Mouse (Mus musculus): ENCODE data around the gene Snx33. TPM values are rescaled to one million over a fixed set of nuclear protein-coding genes. Genes with fewer than 3 reads are reported as not detected.

Snx33 gene
- polyA plus RNA-seq, 1 experiment from 2014 or later, result 5.8 TPM

GRCm38 (mm10) chr9:56890522-56891250, 37.5 kb downstream of the Snx33 start:
- Histone ChIP-seq H3K4me2 (ENCODE audit: low read length) (no peak overlapping the region), H3K27me3 (replicated peaks; ENCODE audit: control insufficient read depth, insufficient read depth, low read length) (no peaks in the 10 kb centered on the region), H3K4me3 (ENCODE audit: low read depth, low read length) (no peak overlapping the region), H3K9ac (ENCODE audit: low read length) (no peak overlapping the region), H3K27ac (ENCODE audit: low read depth) (no peak overlapping the region), H3K4me1 (replicated peaks; ENCODE audit: control insufficient read depth, insufficient read depth, low read length) (no peaks in the 10 kb centered on the region), H3K36me3 (ENCODE audit: control insufficient read depth, insufficient read depth, low read length) (peaks cover 57% of the 10 kb centered on the region), H3K9me3 (ENCODE audit: control insufficient read depth, low read length) (no peaks in the 10 kb centered on the region)
- WGBS, result 68% methylated on average over 11 of the region's 11 CpGs
- DNase-seq (ENCODE audit: low spot score), result no peak
- ATAC-seq (replicated peaks; ENCODE audit: low FRiP score, low TSS enrichment, low read depth), result no peak

- 15% methylated on average over 14 of the region's 14 CpGs for WGBS
- H3K4me1 ChIP-seq (replicated peaks; ENCODE audit: control insufficient read depth, insufficient read depth, low read length), result no peaks in the 10 kb centered on the region
- ATAC-seq (replicated peaks; ENCODE audit: low FRiP score, low TSS enrichment, low read depth), result peak; percentile 40; the same call in 1 of the 2 replicates
- peak; percentile 78 for DNase-seq (ENCODE audit: low spot score)
- peak overlapping the region; percentile 30; the same call in 1 of the 2 replicates for H3K4me2 ChIP-seq (ENCODE audit: low read length)
- H3K4me3 ChIP-seq (ENCODE audit: low read depth, low read length), result no peak overlapping the region
- H3K27ac ChIP-seq (ENCODE audit: low read depth), result no peak overlapping the region
- no peak overlapping the region for H3K9ac ChIP-seq (ENCODE audit: low read length)
- H3K36me3 ChIP-seq (ENCODE audit: control insufficient read depth, insufficient read depth, low read length), result peaks cover 63% of the 10 kb centered on the region
- no peaks in the 10 kb centered on the region for H3K9me3 ChIP-seq (ENCODE audit: control insufficient read depth, low read length)
- H3K27me3 ChIP-seq (replicated peaks; ENCODE audit: control insufficient read depth, insufficient read depth, low read length), result no peaks in the 10 kb centered on the region
These were observed 38.4 kb downstream of the Snx33 start for GRCm38 (mm10) chr9:56889817-56890216.

GRCm38 (mm10) chr9:56887581-56887980, 40.6 kb downstream of the Snx33 start:
- Histone ChIP-seq H3K4me1 (replicated peaks; ENCODE audit: control insufficient read depth, insufficient read depth, low read length) (peaks cover 9% of the 10 kb centered on the region), H3K4me3 (ENCODE audit: low read depth, low read length) (no peak overlapping the region), H3K27ac (ENCODE audit: low read depth) (no peak overlapping the region), H3K4me2 (ENCODE audit: low read length) (no peak overlapping the region), H3K27me3 (replicated peaks; ENCODE audit: control insufficient read depth, insufficient read depth, low read length) (no peaks in the 10 kb centered on the region), H3K9ac (ENCODE audit: low read length) (no peak overlapping the region), H3K36me3 (ENCODE audit: control insufficient read depth, insufficient read depth, low read length) (peaks cover 56% of the 10 kb centered on the region), H3K9me3 (ENCODE audit: control insufficient read depth, low read length) (no peaks in the 10 kb centered on the region)
- WGBS, result 94% methylated on average over 16 of the region's 16 CpGs
- ATAC-seq (replicated peaks; ENCODE audit: low FRiP score, low TSS enrichment, low read depth) (no peak), DNase-seq (ENCODE audit: low spot score) (no peak)

- WGBS, result 92% methylated on average over 15 of the region's 15 CpGs
- peaks cover 51% of the 10 kb centered on the region for H3K36me3 ChIP-seq (ENCODE audit: control insufficient read depth, insufficient read depth, low read length)
- ATAC-seq (replicated peaks; ENCODE audit: low FRiP score, low TSS enrichment, low read depth) (no peak), DNase-seq (ENCODE audit: low spot score) (no peak)
- H3K9ac ChIP-seq (ENCODE audit: low read length), result no peak overlapping the region
- H3K4me3 ChIP-seq (ENCODE audit: low read depth, low read length), result no peak overlapping the region
- peaks cover 17% of the 10 kb centered on the region for H3K4me1 ChIP-seq (replicated peaks; ENCODE audit: control insufficient read depth, insufficient read depth, low read length)
- H3K9me3 ChIP-seq (ENCODE audit: control insufficient read depth, low read length), result no peaks in the 10 kb centered on the region
- H3K27me3 ChIP-seq (replicated peaks; ENCODE audit: control insufficient read depth, insufficient read depth, low read length), result no peaks in the 10 kb centered on the region
- H3K4me2 ChIP-seq (ENCODE audit: low read length), result no peak overlapping the region
- no peak overlapping the region for H3K27ac ChIP-seq (ENCODE audit: low read depth)
These were observed 41.6 kb downstream of the Snx33 start for GRCm38 (mm10) chr9:56886601-56887000.

- Histone ChIP-seq H3K4me3 (ENCODE audit: low read depth, low read length) (no peak overlapping the region), H3K4me2 (ENCODE audit: low read length) (no peak overlapping the region), H3K27ac (ENCODE audit: low read depth) (no peak overlapping the region), H3K36me3 (ENCODE audit: control insufficient read depth, insufficient read depth, low read length) (peaks cover 51% of the 10 kb centered on the region), H3K9ac (ENCODE audit: low read length) (no peak overlapping the region), H3K4me1 (replicated peaks; ENCODE audit: control insufficient read depth, insufficient read depth, low read length) (peaks cover 20% of the 10 kb centered on the region), H3K9me3 (ENCODE audit: control insufficient read depth, low read length) (no peaks in the 10 kb centered on the region), H3K27me3 (replicated peaks; ENCODE audit: control insufficient read depth, insufficient read depth, low read length) (no peaks in the 10 kb centered on the region)
- no peak for DNase-seq (ENCODE audit: low spot score)
- no peak for ATAC-seq (replicated peaks; ENCODE audit: low FRiP score, low TSS enrichment, low read depth)
- WGBS, result 51% methylated on average over 13 of the region's 13 CpGs
These were observed 42.1 kb downstream of the Snx33 start for GRCm38 (mm10) chr9:56886113-56886512.

GRCm38 (mm10) chr9:56884328-56884727, 43.8 kb downstream of the Snx33 start:
- Histone ChIP-seq H3K9ac (ENCODE audit: low read length) (no peak overlapping the region), H3K36me3 (ENCODE audit: control insufficient read depth, insufficient read depth, low read length) (peaks cover 51% of the 10 kb centered on the region), H3K4me1 (replicated peaks; ENCODE audit: control insufficient read depth, insufficient read depth, low read length) (peaks cover 31% of the 10 kb centered on the region), H3K27ac (ENCODE audit: low read depth) (no peak overlapping the region), H3K9me3 (ENCODE audit: control insufficient read depth, low read length) (no peaks in the 10 kb centered on the region), H3K4me3 (ENCODE audit: low read depth, low read length) (no peak overlapping the region), H3K4me2 (ENCODE audit: low read length) (no peak overlapping the region), H3K27me3 (replicated peaks; ENCODE audit: control insufficient read depth, insufficient read depth, low read length) (no peaks in the 10 kb centered on the region)
- 91% methylated on average over 4 of the region's 4 CpGs for whole genome bisulfite sequencing
- ATAC-seq (replicated peaks; ENCODE audit: low FRiP score, low TSS enrichment, low read depth), result no peak
- no peak for DNase-seq (ENCODE audit: low spot score)

GRCm38 (mm10) chr9:56883470-56883869, 44.7 kb downstream of the Snx33 start:
- no peak for DNase-seq (ENCODE audit: low spot score)
- H3K27me3 ChIP-seq (replicated peaks; ENCODE audit: control insufficient read depth, insufficient read depth, low read length), result no peaks in the 10 kb centered on the region

GRCm38 (mm10) chr9:56882818-56883217, 45.4 kb downstream of the Snx33 start:
- Histone ChIP-seq H3K36me3 (ENCODE audit: control insufficient read depth, insufficient read depth, low read length) (peaks cover 42% of the 10 kb centered on the region), H3K9ac (ENCODE audit: low read length) (no peak overlapping the region), H3K4me2 (ENCODE audit: low read length) (no peak overlapping the region), H3K4me1 (replicated peaks; ENCODE audit: control insufficient read depth, insufficient read depth, low read length) (peaks cover 36% of the 10 kb centered on the region), H3K9me3 (ENCODE audit: control insufficient read depth, low read length) (no peaks in the 10 kb centered on the region), H3K4me3 (ENCODE audit: low read depth, low read length) (no peak overlapping the region), H3K27me3 (replicated peaks; ENCODE audit: control insufficient read depth, insufficient read depth, low read length) (no peaks in the 10 kb centered on the region), H3K27ac (ENCODE audit: low read depth) (no peak overlapping the region)
- no peak for ATAC-seq (replicated peaks; ENCODE audit: low FRiP score, low TSS enrichment, low read depth)
- no peak for DNase-seq (ENCODE audit: low spot score)
- WGBS, result 42% methylated on average over 12 of the region's 12 CpGs

More at GRCm38 (mm10) chr9:56883470-56883869, 44.7 kb downstream of the Snx33 start:
- Histone ChIP-seq H3K9me3 (ENCODE audit: control insufficient read depth, low read length) (no peaks in the 10 kb centered on the region), H3K36me3 (ENCODE audit: control insufficient read depth, insufficient read depth, low read length) (peaks cover 48% of the 10 kb centered on the region), H3K4me3 (ENCODE audit: low read depth, low read length) (no peak overlapping the region), H3K4me2 (ENCODE audit: low read length) (no peak overlapping the region), H3K9ac (ENCODE audit: low read length) (no peak overlapping the region), H3K27ac (ENCODE audit: low read depth) (no peak overlapping the region), H3K4me1 (replicated peaks; ENCODE audit: control insufficient read depth, insufficient read depth, low read length) (peaks cover 36% of the 10 kb centered on the region)
- ATAC-seq (replicated peaks; ENCODE audit: low FRiP score, low TSS enrichment, low read depth), result no peak
- 84% methylated on average over 7 of the region's 7 CpGs for WGBS

GRCm38 (mm10) chr9:56882283-56882682, 45.9 kb downstream of the Snx33 start:
- whole genome bisulfite sequencing, result 49% methylated on average over 4 of the region's 4 CpGs

More at GRCm38 (mm10) chr9:56882283-56882682, 45.9 kb downstream of the Snx33 start:
- Histone ChIP-seq H3K36me3 (ENCODE audit: control insufficient read depth, insufficient read depth, low read length) (peaks cover 36% of the 10 kb centered on the region), H3K27ac (ENCODE audit: low read depth) (no peak overlapping the region), H3K9me3 (ENCODE audit: control insufficient read depth, low read length) (no peaks in the 10 kb centered on the region), H3K4me1 (replicated peaks; ENCODE audit: control insufficient read depth, insufficient read depth, low read length) (peaks cover 36% of the 10 kb centered on the region), H3K4me3 (ENCODE audit: low read depth, low read length) (no peak overlapping the region), H3K9ac (ENCODE audit: low read length) (no peak overlapping the region), H3K4me2 (ENCODE audit: low read length) (no peak overlapping the region), H3K27me3 (replicated peaks; ENCODE audit: control insufficient read depth, insufficient read depth, low read length) (no peaks in the 10 kb centered on the region)
- ATAC-seq (replicated peaks; ENCODE audit: low FRiP score, low TSS enrichment, low read depth) (no peak), DNase-seq (ENCODE audit: low spot score) (no peak)

Data from intestine, embryonic 14.5 days (tissue).